Mouse (Mus musculus) midbrain, embryonic 14.5 days (tissue): ENCODE data around the gene 9430015G10Rik. TPM values are rescaled to one million over a fixed set of nuclear protein-coding genes. Genes with fewer than 3 reads are reported as not detected.

Experiments used
- ATAC-seq: fragments of 200-750 bp; cut with Nextera tagmentation; 2 replicates; pipeline ENCODE4 v1.8.0; 2017; ENCODE audit warnings: moderate number of reproducible peaks, moderate library complexity; ENCODE audit not compliant: low FRiP score, low TSS enrichment
- DNase-seq: peaks from one replicate; pipeline ENCODE4 v3.0.0-alpha.2; 2015
- H3K27ac ChIP-seq: fragments of 300-500 bp; sonication (generic); replicated peaks from 2 replicates; pipeline ENCODE4 v1.5.1; 2014; ENCODE audit warnings: mild to moderate bottlenecking, low read depth, low read length, moderate library complexity
- H3K27me3 ChIP-seq: fragments of 300-500 bp; sonication (generic); 2 replicates; pipeline ENCODE4 v1.6.1; 2014; ENCODE audit warnings: low read length, control low read depth, mixed read lengths; ENCODE audit not compliant: control insufficient read depth, insufficient read depth
- H3K36me3 ChIP-seq: fragments of 300-500 bp; sonication (generic); 2 replicates; pipeline ENCODE4 v1.6.1; 2014; ENCODE audit warnings: low read length, control low read depth; ENCODE audit not compliant: control insufficient read depth, insufficient read depth
- H3K4me1 ChIP-seq: fragments of 300-500 bp; sonication (generic); 2 replicates; pipeline ENCODE4 v1.6.1; 2014; ENCODE audit warnings: mild to moderate bottlenecking, antibody characterized with exemption, low read length, control low read depth; ENCODE audit not compliant: control insufficient read depth, insufficient read depth
- H3K4me2 ChIP-seq: fragments of 300-500 bp; sonication (generic); 2 replicates; pipeline ENCODE4 v1.6.1; 2014; ENCODE audit warnings: mild to moderate bottlenecking, low read length, moderate library complexity
- H3K4me3 ChIP-seq: fragments of 300-500 bp; sonication (generic); replicated peaks from 2 replicates; pipeline ENCODE4 v1.5.1; 2014; ENCODE audit warnings: low read depth, low read length
- H3K9ac ChIP-seq: fragments of 300-500 bp; sonication (generic); replicated peaks from 2 replicates; pipeline ENCODE4 v1.6.1; 2014; ENCODE audit warnings: mild to moderate bottlenecking, low read length, moderate library complexity
- H3K9me3 ChIP-seq: fragments of 300-500 bp; sonication (generic); 2 replicates; pipeline ENCODE4 v1.6.1; 2016; ENCODE audit warnings: low read length, control low read depth, mixed read lengths; ENCODE audit not compliant: control insufficient read depth
- WGBS: fragments of 180-500 bp; shearing (Covaris S2); extraction: QIAGEN DNeasy Blood & Tissue Kit; methylation state at CpG from one replicate; pipeline ENCODE4 v1.1.7; 2014; 5-methylcytosine and 5-hydroxymethylcytosine counted together
- polyA plus RNA-seq: library from polyadenylated mRNA; unstranded; fragments of >200 nt; fragmentation: Nextera tagmentation; extraction: Ambion mirVana; gene quantifications from 2 replicates; pipeline ENCODE4 v1.2.1, GENCODE M21; 2014

9430015G10Rik gene
- polyA plus RNA-seq, 1 experiment from 2014 or later, result 32.8 TPM

DNA sequence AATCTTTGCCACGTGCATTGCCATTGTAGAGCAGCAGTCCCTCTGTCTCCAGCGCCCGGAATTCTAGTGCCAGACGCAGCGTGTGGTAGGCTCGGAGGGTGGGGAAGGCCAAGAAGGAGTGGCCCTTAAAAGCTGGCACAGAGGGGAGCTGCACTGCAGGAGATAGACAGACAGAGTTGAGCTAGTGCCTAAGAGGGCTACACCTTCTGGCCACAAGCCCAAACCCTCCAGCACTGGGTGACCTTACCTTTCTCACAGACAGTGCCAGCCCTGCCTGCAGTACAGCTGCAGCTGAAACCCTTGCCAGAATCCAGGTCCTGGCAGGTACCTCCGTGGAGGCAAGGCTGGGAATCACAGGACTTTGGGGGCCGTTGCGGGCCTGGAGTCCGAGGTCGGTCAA is 62.0 kb downstream of the 9430015G10Rik start:
- ATAC-seq (no peak), DNase-seq (no peak)
- WGBS, result 97% methylated on average over 11 of the region's 11 CpGs
- Histone ChIP-seq H3K9ac (no peak overlapping the region), H3K4me1 (no peaks in the 10 kb centered on the region), H3K4me3 (no peak overlapping the region), H3K4me2 (no peak overlapping the region), H3K36me3 (peaks cover 100% of the 10 kb centered on the region), H3K27ac (no peak overlapping the region), H3K9me3 (no peaks in the 10 kb centered on the region), H3K27me3 (no peaks in the 10 kb centered on the region)

Other genes with a start within 250 kb of the 9430015G10Rik start
- 0.31 and 0.57 TPM in 2 replicates for gene Tas1r3, start 246.6 kb upstream of the 9430015G10Rik start, polyA plus RNA-seq
- 24.6 and 31.2 TPM in 2 replicates for gene Cptp, start 240.5 kb upstream of the 9430015G10Rik start, polyA plus RNA-seq
- gene Ints11, start 240.4 kb upstream of the 9430015G10Rik start, polyA plus RNA-seq, result 78.2 and 83.2 TPM in 2 replicates
- gene Pusl1, start 218.2 kb upstream of the 9430015G10Rik start, polyA plus RNA-seq, result 45.8 and 54.5 TPM in 2 replicates
- 76.6 and 84.8 TPM in 2 replicates for gene Acap3, start 218.2 kb upstream of the 9430015G10Rik start, polyA plus RNA-seq
- 131 and 138 TPM in 2 replicates for gene Ube2j2, start 166.2 kb upstream of the 9430015G10Rik start, polyA plus RNA-seq
- gene C1qtnf12, start 147.7 kb upstream of the 9430015G10Rik start, polyA plus RNA-seq, result 7.1 and 8.3 TPM in 2 replicates
- gene B3galt6, start 117.3 kb upstream of the 9430015G10Rik start, polyA plus RNA-seq, result 36.3 and 38.7 TPM in 2 replicates
- 105 and 112 TPM in 2 replicates for gene Sdf4, start 117.1 kb upstream of the 9430015G10Rik start, polyA plus RNA-seq
- gene Tnfrsf4, start 96.1 kb upstream of the 9430015G10Rik start, polyA plus RNA-seq, result 0.47 and 0.49 TPM in 2 replicates
- gene Tnfrsf18, start 83.8 kb upstream of the 9430015G10Rik start, polyA plus RNA-seq, result 1.4 and 2.4 TPM in 2 replicates
- 0.28 TPM in 1 of 2 replicates, not detected in the other for gene Ttll10, start 50.6 kb upstream of the 9430015G10Rik start, polyA plus RNA-seq
- gene Rnf223, start 20.5 kb downstream of the 9430015G10Rik start, polyA plus RNA-seq, result 0.81 and 0.92 TPM in 2 replicates
- gene Agrn, start 87.5 kb downstream of the 9430015G10Rik start, polyA plus RNA-seq, result 122 and 142 TPM in 2 replicates
- 0.51 and 2.5 TPM in 2 replicates for gene Isg15, start 90.8 kb downstream of the 9430015G10Rik start, polyA plus RNA-seq
- 0.84 and 0.96 TPM in 2 replicates for gene AW011738, start 93.3 kb downstream of the 9430015G10Rik start, polyA plus RNA-seq
- gene Perm1, start 105.9 kb downstream of the 9430015G10Rik start, polyA plus RNA-seq, result 1.9 and 2.0 TPM in 2 replicates
- 27.7 and 31.5 TPM in 2 replicates for gene Plekhn1, start 124.9 kb downstream of the 9430015G10Rik start, polyA plus RNA-seq
- gene Noc2l, start 126.0 kb downstream of the 9430015G10Rik start, polyA plus RNA-seq, result 46.6 and 54.1 TPM in 2 replicates
- 3.9 and 4.4 TPM in 2 replicates for gene Samd11, start 145.7 kb downstream of the 9430015G10Rik start, polyA plus RNA-seq
- gene Vmn2r-ps159, start 221.1 kb downstream of the 9430015G10Rik start, polyA plus RNA-seq, result not detected in 2 replicates